Mouse (Mus musculus): ENCODE measurements at regions not wholly inside any gene's neighbourhood (a gene's known extent, or its start where the extent isn't known, plus 50 kb on each side); places are given as distances from the start of the nearest gene placed in this dataset.

GRCm38 (mm10) chr3:150109561-150109960, 1119.2 kb upstream of the Adgrl2 start:
- intact Hi-C loops (cut with DNase I) = no loop called here

GRCm38 (mm10) chr3:150112231-150112630, 1121.9 kb upstream of the Adgrl2 start:
- intact Hi-C loops (cut with DNase I) = no loop called here

- intact Hi-C loops (cut with DNase I) = no loop called here
Observed at GRCm38 (mm10) chr3:150119866-150120265, 1129.5 kb upstream of the Adgrl2 start.

- intact Hi-C loops (cut with DNase I) = no loop called here
Observed at GRCm38 (mm10) chr3:150146635-150147034, 1156.3 kb upstream of the Adgrl2 start.

GRCm38 (mm10) chr3:150151152-150151822, 1160.9 kb upstream of the Adgrl2 start:
- intact Hi-C loops (cut with DNase I) = no loop called here

GRCm38 (mm10) chr3:150151823-150152158, 1161.4 kb upstream of the Adgrl2 start:
- intact Hi-C loops (cut with DNase I) = no loop called here

- intact Hi-C loops (cut with DNase I) = no loop called here
Observed at GRCm38 (mm10) chr3:150152893-150153292, 1162.5 kb upstream of the Adgrl2 start.

- intact Hi-C loops (cut with DNase I) = no loop called here
Observed at GRCm38 (mm10) chr3:150185807-150186206, 1195.5 kb upstream of the Adgrl2 start.

- intact Hi-C loops (cut with DNase I) = no loop called here
Observed at GRCm38 (mm10) chr3:150193132-150193531, 1202.8 kb upstream of the Adgrl2 start.

- intact Hi-C loops (cut with DNase I) = no loop called here
Observed at GRCm38 (mm10) chr3:150198492-150198891, 1208.1 kb upstream of the Adgrl2 start.

GRCm38 (mm10) chr3:150205902-150206301, 1215.5 kb upstream of the Adgrl2 start:
- intact Hi-C loops (cut with DNase I) = no loop called here

GRCm38 (mm10) chr3:150233279-150233678, 1204.4 kb upstream of the Adgrl4 start:
- intact Hi-C loops (cut with DNase I) = no loop called here

GRCm38 (mm10) chr3:150236946-150237600, 1200.6 kb upstream of the Adgrl4 start:
- intact Hi-C loops (cut with DNase I) = no loop called here

- intact Hi-C loops (cut with DNase I) = no loop called here
Observed at GRCm38 (mm10) chr3:150275038-150275437, 1162.6 kb upstream of the Adgrl4 start.

GRCm38 (mm10) chr3:150296057-150296710, 1141.5 kb upstream of the Adgrl4 start:
- intact Hi-C loops (cut with DNase I) = no loop called here

- intact Hi-C loops (cut with DNase I) = no loop called here
Observed at GRCm38 (mm10) chr3:150328811-150329210, 1108.9 kb upstream of the Adgrl4 start.

GRCm38 (mm10) chr3:150352139-150352725, 1085.5 kb upstream of the Adgrl4 start:
- intact Hi-C loops (cut with DNase I) = no loop called here

- intact Hi-C loops (cut with DNase I) = no loop called here
Observed at GRCm38 (mm10) chr3:150365766-150366165, 1071.9 kb upstream of the Adgrl4 start.

- intact Hi-C loops (cut with DNase I) = loop anchor here (5.0 to 10.0 kb wide), 2 partner anchors 620 to 1182 kb away; no protein-coding TSS in a partner anchor
Observed at GRCm38 (mm10) chr3:150384996-150385627, 1052.6 kb upstream of the Adgrl4 start.

- intact Hi-C loops (cut with DNase I) = no loop called here
Observed at GRCm38 (mm10) chr3:150401694-150402301, 1035.9 kb upstream of the Adgrl4 start.

- intact Hi-C loops (cut with DNase I) = no loop called here
Observed at GRCm38 (mm10) chr3:150406086-150406485, 1031.6 kb upstream of the Adgrl4 start.
